Mouse (Mus musculus) right cerebral cortex, postnatal 10 days (tissue): ENCODE results near the gene Ptma.

Experiments
- DNase-seq, 2 experiments: peaks; one replicate each; pipeline ENCODE4 v3.0.0; 2021; ENCODE audit warnings: low spot score in 2 of 2

The Ptma gene

DNA sequence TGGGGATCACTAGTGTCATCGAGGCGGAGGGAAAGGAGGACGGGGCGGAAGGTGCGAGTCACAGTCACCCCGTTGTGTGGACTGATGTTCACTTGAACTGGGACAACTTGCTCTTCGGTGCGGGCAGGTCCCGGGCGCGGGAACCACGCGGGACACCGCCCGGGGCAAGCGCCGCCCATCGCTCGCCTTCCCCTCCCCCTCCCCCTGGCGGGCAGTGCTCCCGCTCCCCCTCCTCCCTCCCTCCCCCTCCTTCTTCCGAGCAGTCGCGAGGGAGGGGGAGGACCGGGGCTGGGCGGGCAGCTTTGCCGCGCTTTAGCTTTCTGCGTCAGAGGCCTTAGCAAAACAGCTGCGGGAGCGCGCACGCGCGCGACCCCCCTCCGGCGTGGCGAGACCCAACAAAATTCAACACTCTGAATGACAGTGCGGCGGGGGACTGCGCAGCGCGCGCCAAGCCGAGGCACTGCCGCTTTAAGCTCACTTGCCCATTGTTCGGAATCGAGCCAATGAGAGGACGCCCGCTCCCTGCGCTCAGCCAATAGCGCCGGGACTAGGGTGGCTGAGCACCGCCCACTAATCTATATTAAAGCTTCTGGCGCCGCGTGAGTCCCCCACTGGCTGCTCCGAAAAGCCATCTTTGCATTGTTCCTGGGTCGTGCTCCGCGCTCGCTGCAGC is at the start of gene Ptma:
Gene Ptma, plus strand, starts transcription at position 611 of the 673 bp plus-strand sequence.
- DNase-seq = peak; percentile 100

- no peak for DNase-seq
Observed at GRCm38 (mm10) chr1:86477738-86478285, 48.7 kb upstream of the Ptma start.

GRCm38 (mm10) chr1:86479099-86479825 is 47.3 kb upstream of the Ptma start:
- DNase-seq = no peak

DNA sequence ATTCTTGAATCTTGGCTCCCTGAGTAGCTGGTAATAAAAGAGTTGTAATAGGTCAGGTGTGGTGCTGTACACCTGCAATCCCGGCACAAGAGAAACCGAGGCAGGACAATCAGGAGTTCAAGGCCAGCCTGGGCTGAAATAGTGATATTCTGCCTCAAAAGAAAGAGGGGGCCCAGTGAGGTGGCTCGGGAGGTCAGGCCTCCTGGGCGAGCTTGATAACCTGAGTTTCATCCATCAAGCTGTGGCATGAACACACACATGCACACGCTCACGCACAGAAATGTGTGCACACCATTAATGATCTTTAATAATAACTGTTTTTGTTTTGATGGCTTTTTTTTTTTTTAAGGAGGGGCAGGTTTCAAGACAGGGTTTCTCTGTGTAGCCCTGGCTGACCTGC is 46.2 kb upstream of the Ptma start:
- no peak for DNase-seq

DNA sequence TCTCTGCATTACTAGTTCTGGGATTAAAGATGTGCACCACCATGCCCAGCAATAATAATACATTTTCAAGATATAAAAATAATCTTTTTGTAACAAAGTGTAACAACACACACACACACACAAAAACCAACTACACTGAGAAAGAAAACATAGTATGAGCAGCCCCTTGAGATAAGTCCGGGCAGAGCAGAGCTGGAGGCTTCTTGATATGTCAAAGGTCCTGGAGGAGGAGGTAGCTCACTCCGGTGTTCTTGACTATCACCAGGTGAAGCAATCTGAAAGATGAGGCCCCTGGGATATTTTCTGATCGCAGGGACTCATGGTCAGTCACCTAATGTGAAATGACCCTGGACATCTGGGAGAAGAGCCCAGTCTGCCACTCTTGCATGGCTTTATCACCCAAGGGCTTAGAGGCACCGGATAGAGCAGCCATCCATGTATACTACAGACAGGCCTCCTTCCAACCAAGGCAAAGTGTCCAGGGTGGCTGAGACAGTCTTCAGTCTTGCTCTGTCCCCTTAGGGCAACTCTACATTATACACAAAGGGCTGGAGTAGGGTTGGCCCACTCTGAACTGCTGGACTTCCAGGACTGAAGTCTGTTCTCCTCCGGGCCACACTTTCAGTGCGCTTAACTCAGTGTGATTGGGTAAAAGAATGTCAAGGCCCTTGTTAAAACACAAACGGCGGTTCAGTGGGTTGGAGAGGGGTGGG is 45.6 kb upstream of the Ptma start:
- DNase-seq = no peak

- DNase-seq = no peak
Observed at GRCm38 (mm10) chr1:86481468-86481867, 45.1 kb upstream of the Ptma start.

- no peak for DNase-seq
Observed at GRCm38 (mm10) chr1:86482288-86482687, 44.2 kb upstream of the Ptma start.

DNA sequence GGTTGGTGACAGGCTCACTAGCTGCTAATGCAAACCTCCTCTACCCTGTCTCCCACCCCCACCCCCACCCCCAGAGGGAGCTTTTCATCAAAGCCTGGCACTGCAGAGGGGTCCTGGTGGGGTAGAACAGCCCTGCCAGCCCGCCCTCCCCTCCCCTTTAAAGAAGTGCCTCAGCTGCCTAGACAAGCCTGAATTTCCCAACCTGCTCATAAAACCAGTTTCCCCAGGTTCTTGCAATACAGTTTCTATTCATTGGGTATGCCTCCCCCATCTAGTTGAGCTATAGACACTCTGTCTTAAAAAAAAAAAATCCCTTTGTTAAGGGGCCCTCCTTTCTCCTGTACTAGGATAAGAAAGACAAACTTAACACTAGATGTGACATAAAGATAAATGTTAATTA is 43.8 kb upstream of the Ptma start:
- no peak for DNase-seq

- DNase-seq = no peak
Observed at GRCm38 (mm10) chr1:86485346-86485745, 41.2 kb upstream of the Ptma start.

DNA sequence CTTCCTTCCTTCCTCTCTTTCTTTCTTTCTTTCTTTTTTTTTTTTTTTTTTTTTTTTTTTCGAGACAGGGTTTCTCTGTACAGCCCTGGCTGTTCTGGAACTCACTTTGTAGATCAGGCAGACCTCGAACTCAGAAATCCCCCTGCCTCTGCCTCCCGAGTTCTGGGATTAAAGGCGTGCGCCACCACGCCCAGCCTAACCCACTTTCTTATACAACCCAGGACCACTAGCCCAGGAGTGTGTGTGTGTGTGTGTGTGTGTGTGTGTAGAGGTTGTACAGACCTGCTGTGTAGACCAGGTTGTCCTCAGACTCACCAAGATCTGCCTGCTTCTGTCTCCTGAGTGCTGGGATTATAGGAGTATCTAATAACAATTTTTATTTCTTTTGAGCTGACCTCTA is 40.7 kb upstream of the Ptma start:
- DNase-seq = peak in 1 of 2 experiments; percentile 26

DNA sequence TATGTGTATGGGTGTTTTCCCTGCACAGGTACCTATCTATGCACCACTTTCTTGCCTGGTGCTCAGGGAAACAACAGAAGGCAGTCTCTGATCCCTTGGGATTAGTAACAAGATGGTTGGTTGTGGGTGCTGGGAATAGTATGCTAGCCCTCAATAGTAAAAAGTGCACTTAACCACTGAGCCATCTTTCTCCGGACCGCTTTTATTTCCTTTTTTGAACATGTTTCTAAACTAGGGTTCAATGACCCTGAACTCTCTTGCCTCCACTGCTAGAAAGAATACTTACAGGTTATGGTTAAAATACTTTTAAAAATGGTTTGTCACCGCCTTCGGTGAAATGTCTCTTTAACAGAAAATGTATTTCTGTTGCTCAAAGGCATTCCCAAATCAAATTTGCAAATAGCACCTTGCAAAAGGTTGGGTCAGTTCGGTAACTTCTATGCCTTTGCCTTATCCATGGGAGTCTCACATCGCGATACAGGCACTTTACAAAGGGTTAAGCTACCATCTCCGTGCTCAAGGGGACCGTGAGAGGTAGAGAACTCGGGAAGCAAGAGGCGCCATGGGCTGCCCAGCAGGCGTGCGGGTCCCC is 39.7 kb upstream of the Ptma start:
- DNase-seq = peak in 1 of 2 experiments; percentile 22

- DNase-seq = peak; percentile 99
Observed at GRCm38 (mm10) chr1:86487295-86487907, 39.1 kb upstream of the Ptma start.

DNA sequence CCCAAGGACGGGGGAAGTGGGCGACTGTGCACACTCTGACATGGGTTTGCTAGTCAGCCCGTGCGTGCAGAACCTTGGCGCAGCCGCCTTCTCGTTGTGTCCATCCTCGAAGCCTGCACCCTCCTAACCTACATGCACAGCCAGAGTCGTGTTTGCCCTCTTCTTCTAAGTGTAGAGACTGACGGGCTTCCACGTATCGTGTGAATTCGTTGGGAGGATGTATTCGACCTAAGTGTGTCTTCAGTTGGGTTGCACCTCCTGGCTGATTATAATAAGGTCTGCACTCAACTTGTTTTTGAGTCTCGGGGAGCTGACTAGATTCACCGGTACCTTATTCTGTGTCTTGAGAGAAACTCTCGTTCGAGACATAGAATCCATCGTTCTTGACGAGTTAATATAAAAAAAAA is 38.6 kb upstream of the Ptma start:
- no peak for DNase-seq

- peak in 1 of 2 experiments; percentile 46 for DNase-seq
Observed at GRCm38 (mm10) chr1:86488326-86488725, 38.2 kb upstream of the Ptma start.

- peak in 1 of 2 experiments; percentile 32 for DNase-seq
Observed at GRCm38 (mm10) chr1:86488774-86489173, 37.8 kb upstream of the Ptma start.

- DNase-seq = peak in 1 of 2 experiments; percentile 20
Observed at GRCm38 (mm10) chr1:86489901-86490300, 36.6 kb upstream of the Ptma start.

- DNase-seq = no peak
Observed at GRCm38 (mm10) chr1:86490697-86491096, 35.8 kb upstream of the Ptma start.

- peak; percentile 47 to 48 for DNase-seq
Observed at GRCm38 (mm10) chr1:86491533-86492094, 34.9 kb upstream of the Ptma start.

- peak in 1 of 2 experiments; percentile 38 for DNase-seq
Observed at GRCm38 (mm10) chr1:86492095-86493070, 34.1 kb upstream of the Ptma start.

DNA sequence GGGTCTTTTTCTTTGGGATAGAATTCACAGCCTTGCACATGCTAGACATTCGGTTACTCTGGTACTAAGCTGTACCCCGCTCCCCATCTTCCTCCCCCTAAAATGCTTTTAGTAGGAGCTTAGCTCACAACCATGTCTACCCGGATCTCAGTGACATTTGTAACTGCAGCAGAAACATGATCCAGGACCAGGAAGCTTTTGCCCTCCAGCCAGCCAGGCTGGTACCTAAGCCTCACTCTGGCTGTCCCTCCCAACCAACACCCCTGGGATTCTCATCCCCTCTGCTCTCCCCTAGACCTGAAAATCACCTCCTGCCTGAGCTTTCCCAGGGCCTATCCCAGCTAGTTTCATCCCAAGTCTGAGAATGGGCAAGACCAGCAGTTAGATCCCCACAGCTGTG is 32.7 kb upstream of the Ptma start:
- no peak for DNase-seq
